Mouse (Mus musculus) layer of hippocampus, adult 9-11 months (tissue): ENCODE data around the gene Acta1.
A peak's percentile ranks its signal among the peaks of the same experiment; 100 is the strongest.

Experiments used
- DNase-seq: peaks from one replicate; pipeline ENCODE4 v3.0.0; 2022

The Acta1 gene

DNA sequence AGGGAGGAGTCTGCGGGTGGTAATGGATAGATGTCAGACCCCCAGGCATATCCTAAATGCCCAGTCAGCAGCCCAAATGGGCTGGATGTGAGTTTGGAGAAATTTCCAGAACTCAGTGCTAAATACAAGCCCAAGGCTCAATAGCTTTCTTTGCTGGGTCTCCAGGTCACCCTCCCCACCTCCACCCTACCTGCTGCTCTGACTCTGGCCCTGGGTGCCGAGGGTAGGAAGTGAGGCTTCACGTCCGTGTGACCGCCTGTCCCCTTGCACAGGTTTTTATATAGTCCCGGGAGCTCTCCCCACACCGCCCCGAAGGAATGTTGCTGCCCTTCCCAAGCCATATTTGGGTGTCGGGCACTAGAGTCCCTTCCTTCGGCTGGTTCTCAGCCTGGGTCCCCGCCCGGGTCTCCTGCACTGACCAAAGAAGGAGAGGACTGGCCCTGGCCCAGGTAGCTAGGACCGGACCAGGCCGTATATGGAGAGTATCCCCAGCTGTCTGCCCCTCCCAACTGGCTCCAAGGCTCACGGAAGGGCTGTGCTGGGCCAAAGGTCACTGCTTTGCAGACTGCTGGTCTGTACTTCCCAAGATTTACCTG is at the start of gene Acta1:
Gene Acta1, minus strand, starts transcription at position 250 of the 596 bp plus-strand sequence.
- no peak for DNase-seq

DNA sequence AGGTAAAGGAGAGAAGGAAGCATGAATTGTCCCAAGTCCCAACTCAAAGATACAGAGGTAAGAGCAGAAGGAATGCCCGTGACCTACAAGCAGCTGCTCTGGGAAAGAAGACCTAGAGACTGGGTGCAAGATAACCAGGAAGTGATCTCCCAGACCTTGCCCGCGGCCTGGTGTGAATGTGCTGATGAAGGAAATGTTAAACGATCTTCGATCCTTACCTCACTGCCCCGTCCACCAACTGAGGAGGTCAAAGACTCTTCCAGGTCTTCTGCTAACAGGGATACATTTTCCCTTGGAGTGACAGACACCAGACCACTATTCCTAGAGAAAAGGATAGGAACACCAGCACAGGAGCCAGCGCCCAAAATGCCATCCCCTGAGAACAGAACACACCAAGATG is 34.5 kb upstream of the Acta1 start:
- no peak for DNase-seq

DNA sequence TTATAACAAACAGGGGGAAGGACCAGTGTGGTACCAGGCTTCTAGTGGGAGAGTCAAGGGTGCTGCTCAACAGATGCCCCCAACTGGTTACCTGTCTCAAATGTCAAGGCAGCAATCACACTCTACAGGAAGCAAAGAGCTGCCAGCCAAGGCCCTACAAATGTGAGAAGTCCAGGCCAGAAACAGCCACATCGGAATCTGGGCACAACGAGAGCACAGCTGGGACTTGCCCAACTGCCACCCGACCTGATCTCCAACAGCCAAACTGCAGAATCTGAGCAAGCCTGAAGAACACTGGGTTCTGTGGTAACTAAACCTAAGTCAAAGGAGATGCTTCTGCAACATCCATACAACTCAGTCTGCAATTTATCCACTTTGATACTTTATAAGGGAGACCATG is 31.1 kb upstream of the Acta1 start:
- DNase-seq, result no peak

DNA sequence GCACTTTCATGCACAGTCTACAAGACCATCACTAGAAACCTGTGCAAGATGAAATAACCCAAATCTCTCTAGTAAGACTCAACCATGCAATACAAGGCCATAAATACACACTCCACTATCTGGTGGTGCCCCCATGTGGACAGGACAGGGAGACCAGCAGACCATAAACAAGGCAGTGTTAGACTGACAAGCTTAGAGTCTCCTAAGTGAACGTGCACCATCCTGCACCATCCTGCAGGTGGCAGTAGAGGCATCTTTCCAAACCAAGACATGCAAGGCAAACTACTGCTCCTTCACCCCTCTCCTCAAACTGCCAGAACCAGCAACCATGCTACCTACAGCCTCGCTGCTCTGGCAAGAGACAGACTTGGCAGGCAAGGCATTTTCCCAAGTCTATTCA is 30.2 kb upstream of the Acta1 start:
- DNase-seq, result peak; percentile 87

DNA sequence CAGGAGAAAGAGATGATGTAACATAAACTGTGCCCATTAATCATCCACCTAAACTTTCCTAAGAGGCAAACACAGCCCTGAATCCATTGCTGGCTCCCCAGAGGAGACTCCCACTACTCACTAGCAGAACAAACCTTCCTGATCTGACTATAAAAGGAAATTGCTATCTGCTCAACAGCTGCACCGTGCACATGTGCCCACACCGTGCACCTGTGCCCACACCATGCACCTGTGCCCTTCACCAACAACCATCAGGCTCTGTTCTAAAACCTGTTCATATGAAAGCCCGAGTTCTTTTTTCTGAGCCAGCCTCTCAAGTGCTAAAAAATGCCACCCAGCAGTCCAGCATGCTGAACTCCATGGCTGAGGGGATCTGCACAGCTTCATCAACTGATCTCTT is 20.1 kb upstream of the Acta1 start:
- DNase-seq, result no peak

DNA sequence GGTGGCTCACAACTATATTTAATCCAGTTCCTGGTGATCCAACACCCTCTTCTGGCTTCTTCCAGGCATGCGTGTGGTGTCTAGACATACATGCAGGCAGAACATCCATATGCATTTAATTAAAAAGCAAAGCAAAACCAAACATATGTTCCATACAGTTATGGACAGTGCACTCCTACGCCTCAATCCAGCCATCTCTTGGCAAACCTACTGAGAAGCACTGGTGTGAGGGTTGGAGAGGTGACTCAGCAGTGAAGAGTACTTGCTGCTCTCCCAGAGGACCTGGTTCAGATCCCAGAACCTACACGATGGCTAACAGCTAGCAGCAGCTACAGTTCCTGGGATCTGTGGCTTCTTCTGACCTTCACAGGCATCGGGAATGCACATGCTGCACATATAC is 17.7 kb upstream of the Acta1 start:
- peak; percentile 44 for DNase-seq

DNA sequence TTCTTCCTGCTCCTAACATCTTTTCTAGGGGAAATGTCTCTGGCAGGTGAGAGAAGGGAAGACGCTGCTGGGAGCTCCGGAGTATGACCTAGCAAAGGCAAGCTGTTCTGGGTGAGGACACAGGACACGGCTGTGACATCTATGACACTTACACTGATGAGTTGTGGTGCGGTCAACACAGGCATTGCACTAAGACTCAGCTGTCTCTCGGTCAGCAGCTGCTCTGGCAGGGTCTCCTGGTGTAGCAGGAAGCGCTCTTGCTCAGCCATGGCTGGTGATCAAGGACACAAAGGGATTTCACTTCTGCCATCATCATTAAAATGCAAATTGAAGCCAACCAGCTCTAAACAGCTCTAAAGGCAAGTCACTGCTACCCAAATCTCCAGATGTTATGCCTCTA is 13.1 kb upstream of the Acta1 start:
- DNase-seq, result no peak

DNA sequence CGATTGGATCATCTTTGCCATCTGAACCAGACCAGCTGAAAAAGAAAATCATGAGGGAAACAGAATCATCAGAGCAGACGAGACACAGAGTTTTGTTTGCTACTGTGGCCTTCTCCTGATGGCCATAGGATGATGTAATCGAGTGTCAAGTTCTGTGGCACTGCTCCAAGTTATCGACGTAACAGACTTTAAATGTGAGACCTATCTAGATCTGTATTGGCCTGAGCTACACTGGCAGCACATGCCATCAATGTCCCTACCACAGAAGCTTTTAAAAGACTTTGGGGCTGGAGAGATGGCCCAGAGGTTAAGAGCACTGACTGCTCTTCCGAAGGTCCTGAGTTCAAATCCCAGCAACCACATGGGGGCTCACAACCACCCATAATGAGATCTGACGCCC is 8.1 kb upstream of the Acta1 start:
- DNase-seq, result no peak

DNA sequence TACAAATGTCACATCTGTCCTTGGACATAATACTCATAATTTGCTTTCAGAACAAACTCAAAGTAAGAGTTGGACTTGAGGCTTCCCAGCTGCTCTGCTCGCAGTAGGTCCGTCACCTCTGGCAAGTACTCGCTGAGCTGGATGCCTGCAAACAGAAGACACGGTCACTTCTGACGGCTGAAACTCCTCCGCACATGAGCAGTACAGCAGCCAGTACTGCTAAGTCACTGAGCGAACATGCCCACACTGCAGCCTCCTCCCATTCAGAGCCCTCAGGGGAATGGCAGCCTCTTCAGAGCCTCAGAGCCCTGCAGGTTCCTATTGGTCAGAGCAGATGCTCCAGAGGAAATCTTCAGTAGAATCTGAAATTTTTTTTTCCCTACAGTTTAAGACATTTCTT is 4.8 kb upstream of the Acta1 start:
- DNase-seq, result no peak

DNA sequence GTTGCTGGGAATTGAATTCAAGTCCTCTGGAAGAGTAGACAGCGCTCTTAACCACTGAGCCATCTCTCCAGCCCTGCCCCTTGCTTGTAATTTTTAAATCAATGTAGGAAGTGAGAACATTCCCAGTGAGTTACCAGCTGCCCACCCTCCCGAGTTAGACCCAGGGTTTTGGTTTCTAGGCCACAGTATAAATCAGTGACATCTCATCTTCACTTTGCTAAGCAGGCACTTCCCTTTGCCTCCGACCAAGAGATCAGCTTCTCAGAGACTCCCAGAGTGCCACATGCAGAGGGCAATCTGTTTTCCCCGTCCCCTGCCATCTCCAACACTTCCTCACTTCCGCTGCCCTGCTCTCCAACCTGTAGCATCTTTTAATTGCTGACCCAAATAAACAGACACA is 4.0 kb upstream of the Acta1 start:
- DNase-seq, result no peak

DNA sequence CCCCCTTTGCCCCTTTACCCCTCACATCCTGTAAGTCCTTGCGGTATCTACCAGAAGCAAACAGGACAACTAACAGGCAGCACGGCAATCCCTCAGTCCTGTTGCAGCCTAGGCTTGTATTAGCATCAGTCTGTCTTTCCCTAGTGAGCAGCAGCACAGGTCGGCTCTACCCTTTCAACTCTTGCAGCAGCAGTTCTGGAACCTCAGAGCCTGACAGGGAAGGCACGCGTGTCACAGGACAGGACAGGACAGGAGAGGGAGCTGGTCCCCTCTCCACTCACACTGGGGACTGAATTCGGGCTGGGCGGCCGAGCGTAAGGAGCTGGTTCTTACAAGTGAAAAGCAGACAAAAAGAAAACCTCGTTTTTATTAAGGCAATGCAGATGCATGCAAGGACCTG is 2.2 kb upstream of the Acta1 start:
- DNase-seq, result no peak

DNA sequence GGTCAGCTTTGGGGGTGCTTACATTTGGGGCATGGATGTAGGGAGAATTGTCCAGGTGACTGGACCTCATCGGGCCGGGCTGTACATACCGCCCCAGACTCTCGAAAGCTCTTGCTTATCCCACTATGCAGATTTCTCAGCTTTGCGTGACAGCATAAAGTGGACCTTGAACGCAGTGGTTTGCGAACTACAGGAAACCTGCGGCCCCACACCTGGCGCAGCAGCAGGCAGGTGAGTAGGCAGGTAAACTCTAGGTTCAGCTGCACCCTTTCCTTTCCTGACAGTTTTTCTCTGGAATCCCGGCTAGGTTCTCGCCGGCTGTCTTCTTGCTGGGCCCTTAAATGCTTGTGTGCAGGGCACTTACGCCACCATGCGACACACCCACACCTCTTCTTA is 1.8 kb upstream of the Acta1 start:
- no peak for DNase-seq

DNA sequence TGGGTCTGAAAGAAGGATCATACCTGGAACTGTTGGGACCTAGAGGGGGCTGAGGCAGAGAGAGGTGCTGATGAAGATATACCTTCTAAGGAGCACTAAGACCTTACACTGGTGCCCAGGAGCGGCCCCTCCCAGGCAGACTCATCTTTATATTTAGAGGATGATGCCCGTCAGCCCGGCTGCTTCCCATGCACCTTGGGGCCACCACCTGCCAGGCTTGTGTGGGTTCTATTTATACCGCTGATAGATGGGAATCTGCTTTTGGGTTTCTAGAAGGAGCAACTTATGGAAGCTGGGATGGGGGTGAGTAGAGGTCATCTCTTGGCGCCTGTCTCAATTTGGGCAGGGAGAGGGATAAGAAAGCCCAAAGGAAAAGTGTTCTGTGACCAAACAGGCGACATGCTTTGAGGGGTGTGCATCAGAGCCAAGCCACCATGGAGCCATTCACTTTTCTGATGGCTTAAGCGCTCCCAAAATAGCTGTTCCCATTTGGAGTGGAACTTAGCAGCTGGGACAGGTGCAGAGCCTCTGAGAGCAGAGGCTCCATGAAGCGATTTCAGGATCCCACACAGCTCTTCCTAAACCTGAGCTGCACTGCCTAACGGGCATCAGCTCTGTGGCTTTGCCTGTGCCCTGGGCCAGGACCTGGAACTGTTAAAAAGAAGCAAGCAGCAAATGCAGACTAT is 1.3 kb upstream of the Acta1 start:
- no peak for DNase-seq

DNA sequence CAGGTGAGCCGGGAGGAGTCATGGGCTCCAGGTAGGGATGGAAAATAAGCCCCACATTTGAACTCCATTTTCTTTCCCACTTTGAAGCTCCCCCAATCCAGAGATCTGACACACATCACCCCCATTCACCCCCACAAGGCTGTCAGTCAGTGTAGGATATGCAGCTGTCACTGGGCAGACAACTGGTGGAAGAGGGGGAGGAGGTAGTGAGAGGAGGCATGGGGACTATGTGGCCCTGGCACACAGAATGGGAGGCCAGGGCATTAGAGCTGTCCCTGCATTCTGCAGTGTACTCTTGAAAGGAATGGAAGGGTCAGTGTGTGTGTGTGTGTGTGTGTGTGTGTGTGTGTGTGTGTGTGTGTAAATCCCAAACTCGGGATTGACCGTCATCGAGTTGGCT is 679 bp upstream of the Acta1 start:
- no peak for DNase-seq

DNA sequence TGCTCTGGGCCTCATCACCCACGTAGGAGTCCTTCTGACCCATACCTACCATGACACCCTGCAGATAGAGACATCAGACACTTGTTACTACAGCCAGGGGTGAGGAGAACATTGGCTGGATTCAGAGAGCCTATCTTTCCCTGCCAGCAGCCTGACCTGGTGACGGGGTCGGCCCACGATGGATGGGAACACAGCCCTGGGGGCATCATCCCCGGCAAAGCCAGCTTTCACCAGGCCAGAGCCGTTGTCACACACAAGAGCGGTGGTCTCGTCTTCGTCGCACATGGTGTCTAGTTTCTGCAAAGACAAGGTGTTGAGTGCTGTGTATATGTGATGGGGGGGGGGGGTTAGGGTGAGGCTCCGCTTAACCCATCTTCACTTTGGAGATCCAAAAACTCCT is 1.1 kb downstream of the Acta1 start:
- DNase-seq, result no peak

DNA sequence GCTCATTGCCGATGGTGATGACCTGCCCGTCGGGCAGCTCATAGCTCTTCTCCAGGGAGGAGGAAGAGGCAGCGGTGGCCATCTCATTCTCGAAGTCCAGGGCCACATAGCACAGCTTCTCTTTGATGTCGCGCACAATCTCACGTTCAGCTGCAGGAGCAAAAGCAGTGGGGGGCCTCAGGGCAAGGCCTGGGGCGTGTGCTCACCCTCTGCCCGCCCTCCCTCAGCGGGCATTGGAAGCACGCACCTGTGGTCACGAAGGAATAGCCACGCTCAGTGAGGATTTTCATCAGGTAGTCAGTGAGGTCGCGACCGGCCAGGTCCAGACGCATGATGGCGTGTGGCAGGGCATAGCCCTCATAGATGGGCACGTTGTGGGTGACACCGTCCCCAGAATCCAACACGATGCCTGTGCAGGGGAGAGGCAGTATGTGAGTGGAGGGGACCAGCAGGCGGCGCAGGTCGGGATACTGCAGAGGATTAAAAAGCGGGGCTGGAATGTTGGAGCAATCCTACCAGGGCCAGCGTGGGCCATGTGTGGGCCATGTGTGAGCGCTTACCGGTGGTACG is 1.9 kb downstream of the Acta1 start:
- no peak for DNase-seq

DNA sequence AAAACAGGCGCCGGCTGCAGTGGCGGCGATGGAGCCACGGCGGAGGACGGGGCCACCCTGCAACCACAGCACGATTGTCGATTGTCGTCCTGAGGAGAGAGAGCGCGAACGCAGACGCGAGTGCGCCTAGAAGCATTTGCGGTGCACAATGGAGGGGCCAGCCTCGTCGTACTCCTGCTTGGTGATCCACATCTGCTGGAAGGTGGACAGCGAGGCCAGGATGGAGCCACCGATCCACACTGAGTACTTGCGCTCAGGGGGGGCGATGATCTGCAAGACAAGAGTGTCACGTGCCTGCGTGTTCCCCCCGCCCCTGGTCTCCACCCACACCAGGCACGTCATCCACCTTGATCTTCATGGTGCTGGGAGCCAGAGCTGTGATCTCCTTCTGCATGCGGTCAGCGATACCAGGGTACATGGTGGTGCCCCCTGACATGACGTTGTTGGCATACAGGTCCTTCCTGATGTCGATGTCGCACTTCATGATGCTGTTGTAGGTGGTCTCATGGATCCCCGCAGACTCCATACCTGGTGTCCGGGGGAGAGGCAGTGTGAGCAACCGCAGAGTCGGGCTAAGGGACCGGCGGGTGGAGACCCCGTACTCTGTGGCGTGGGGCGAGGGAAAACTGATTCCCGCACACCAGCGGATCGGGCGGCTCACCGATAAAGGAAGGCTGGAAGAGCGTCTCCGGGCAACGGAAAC is 2.5 kb downstream of the Acta1 start:
- peak; percentile 88 for DNase-seq

DNA sequence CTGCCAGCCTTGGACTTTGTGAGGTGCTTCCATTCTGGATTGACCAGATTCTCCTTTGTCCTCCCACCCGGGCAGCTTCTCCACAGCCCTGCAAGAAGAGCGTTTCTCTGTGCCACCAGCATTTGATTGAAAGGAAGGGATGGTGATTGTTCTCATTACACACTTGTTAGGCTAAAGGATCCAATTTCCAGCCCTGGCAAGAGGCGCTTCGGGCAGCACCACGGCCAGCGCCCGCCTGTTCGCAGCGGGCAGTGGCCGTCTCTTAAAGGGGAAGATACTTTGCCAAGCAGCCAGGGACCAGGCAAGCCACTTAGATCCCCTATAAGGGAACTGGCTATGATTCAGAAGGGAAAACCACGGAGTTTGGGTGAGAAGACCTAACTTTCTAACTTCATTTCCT is 3.3 kb downstream of the Acta1 start:
- no peak for DNase-seq

DNA sequence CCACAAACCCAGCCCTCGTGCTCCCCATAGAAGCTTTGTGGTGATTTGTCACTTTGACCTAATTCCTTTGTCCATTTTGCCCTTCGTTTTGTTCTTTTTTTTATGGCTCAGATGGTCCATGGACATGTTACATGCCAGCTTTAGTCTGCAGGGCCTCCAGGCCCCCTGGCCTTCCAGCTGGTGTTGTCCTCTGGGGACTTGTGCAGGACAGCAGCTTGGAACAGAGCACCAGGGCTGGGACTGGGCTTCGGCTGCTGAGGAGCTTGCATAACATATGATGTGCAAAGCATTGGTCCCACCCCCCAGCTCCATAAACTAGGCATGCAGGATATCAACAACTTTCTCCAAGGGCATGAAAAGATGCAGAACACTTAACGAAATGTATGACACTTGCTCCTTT is 4.8 kb downstream of the Acta1 start:
- no peak for DNase-seq

DNA sequence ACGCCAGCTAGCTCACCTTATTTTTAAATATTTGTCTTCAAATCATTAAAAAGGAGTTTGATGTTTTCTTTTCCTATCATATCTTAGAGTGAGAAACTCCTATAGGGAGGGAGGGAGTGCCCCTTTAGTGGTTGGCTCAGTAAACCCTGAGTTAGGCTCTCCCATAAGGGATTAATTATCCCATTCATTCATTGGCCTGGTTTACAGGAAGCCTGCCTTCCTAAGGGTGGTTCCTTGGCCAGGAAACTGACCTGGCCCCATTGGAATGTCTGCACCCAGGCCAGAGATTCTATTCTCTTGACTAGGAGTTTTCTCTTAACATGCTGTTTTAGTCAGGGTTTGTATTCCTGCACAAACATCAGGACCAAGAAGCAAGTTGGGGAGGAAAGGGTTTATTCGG is 6.6 kb downstream of the Acta1 start:
- no peak for DNase-seq

DNA sequence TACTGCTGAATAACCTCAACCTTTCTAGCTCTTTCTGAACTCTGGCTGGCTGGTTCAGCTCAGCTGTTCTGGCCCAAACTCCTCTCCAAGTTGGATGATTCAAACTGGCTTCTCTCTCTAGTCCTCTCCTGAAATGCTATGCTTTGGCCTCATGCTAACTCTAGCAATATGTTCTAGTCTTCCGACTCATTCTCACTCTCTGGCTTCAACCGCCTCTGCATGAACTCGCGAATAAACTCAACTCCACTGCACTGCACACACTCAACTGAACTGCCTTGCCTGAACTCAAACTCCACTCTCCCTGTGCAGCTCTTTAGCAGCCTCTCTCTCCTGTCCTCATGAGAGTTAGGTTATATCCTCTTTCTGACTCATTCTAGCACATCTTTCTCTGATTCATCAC is 7.4 kb downstream of the Acta1 start:
- DNase-seq, result no peak

DNA sequence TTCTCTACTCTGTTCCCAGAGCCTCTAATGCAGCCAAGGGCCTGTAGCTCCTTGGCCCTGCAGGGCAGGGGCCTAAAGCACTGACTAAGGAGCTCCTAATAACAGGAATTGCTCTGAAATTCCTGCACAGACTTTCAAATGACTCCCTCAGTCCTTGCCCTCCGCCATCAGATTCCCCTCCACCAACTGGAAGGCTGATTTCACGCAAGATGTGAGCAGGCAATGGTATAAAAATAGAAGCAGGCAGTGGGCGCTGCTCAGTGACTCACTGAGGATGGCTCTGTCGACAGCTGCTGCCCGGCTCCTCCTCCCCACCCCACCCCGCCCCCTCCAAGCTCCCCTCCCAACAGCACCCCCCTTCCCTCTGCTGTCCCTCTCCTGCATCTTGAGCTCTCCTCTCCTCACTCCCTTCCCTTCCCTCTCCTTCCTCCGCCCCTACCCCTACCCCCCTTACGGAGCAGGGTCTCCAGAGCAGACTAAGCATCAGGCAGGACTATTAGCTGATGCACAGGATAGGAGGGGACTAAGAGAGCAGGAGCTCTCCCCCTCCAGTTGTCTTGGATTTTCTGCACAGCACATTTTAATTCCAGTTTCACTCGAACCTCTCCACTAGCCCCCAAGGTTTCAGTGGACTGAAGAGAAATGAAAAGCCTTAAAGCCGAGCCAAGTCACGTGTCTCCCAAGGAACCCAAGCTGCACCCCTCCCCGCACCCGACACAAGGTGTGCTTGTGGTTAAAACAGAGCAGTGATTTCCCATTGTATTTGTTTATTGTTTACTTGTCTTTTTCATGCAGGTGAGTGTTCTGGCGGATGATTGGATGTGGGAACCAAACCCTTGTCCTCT is 9.6 kb downstream of the Acta1 start:
- peak; percentile 93 for DNase-seq

DNA sequence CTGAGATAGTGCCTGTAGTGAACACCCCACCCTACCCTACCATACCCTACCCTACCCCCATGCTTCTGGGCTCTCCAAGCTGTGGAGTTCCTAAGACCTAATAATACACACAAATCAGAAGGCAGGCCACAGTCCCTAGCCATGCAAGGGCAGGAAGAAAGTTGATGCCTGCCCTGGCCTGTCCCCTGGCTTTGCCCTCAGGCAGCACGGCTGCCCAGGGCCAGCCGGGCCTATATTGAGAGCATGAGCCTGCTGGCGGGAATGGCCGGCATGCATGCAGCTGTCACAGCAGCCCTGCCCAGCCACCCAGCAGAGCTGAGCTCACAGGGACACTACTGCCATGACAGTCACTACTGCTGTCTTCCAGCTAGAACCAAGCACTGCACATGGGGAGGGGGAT is 11.5 kb downstream of the Acta1 start:
- no peak for DNase-seq
